Mouse (Mus musculus) midbrain, embryonic 12.5 days (tissue): ENCODE measurements around the gene Foxl1. TPM values are rescaled to one million over a fixed set of nuclear protein-coding genes. Genes with fewer than 3 reads are reported as not detected.
A peak's percentile ranks its signal among the peaks of the same experiment; 100 is the strongest.

ENCODE experiments used
- ATAC-seq: fragments of 200-750 bp; cut with Nextera tagmentation; 2 replicates; pipeline ENCODE4 v1.8.0; 2017; ENCODE audit warnings: low read depth, moderate TSS enrichment, moderate library complexity; ENCODE audit not compliant: low FRiP score
- H3K27ac ChIP-seq: fragments of 300-500 bp; sonication (generic); replicated peaks from 2 replicates; pipeline ENCODE4 v1.5.1; 2016; ENCODE audit warnings: mild to moderate bottlenecking
- H3K27me3 ChIP-seq: fragments of 300-500 bp; sonication (generic); 2 replicates; pipeline ENCODE4 v1.6.1; 2016; ENCODE audit warnings: mild to moderate bottlenecking
- H3K36me3 ChIP-seq: fragments of 300-500 bp; sonication (generic); 2 replicates; pipeline ENCODE4 v1.6.1; 2016
- H3K4me1 ChIP-seq: fragments of 300-500 bp; sonication (generic); 2 replicates; pipeline ENCODE4 v1.6.1; 2016
- H3K4me2 ChIP-seq: fragments of 300-500 bp; sonication (generic); replicated peaks from 2 replicates; pipeline ENCODE4 v1.6.1; 2016; ENCODE audit warnings: mild to moderate bottlenecking, moderate library complexity
- H3K4me3 ChIP-seq: fragments of 300-500 bp; sonication (generic); 2 replicates; pipeline ENCODE4 v1.5.1; 2016; ENCODE audit warnings: mild to moderate bottlenecking
- H3K9ac ChIP-seq: fragments of 300-500 bp; sonication (generic); replicated peaks from 2 replicates; pipeline ENCODE4 v1.6.1; 2016; ENCODE audit warnings: mild to moderate bottlenecking, moderate library complexity
- H3K9me3 ChIP-seq: fragments of 300-500 bp; sonication (generic); 2 replicates; pipeline ENCODE4 v1.6.1; 2016; ENCODE audit warnings: mild to moderate bottlenecking
- WGBS: fragments of 180-500 bp; shearing (Covaris S2); methylation state at CpG from one replicate; pipeline ENCODE4 v1.1.7; 2016; 5-methylcytosine and 5-hydroxymethylcytosine counted together
- polyA plus RNA-seq: library from polyadenylated mRNA; unstranded; fragments of >200 nt; fragmentation: Nextera tagmentation; extraction: Ambion mirVana; gene quantifications from 2 replicates; pipeline ENCODE4 v1.2.1, GENCODE M21; 2016

Foxl1 gene
- 0.46 and 1.3 TPM in 2 replicates for polyA plus RNA-seq

DNA sequence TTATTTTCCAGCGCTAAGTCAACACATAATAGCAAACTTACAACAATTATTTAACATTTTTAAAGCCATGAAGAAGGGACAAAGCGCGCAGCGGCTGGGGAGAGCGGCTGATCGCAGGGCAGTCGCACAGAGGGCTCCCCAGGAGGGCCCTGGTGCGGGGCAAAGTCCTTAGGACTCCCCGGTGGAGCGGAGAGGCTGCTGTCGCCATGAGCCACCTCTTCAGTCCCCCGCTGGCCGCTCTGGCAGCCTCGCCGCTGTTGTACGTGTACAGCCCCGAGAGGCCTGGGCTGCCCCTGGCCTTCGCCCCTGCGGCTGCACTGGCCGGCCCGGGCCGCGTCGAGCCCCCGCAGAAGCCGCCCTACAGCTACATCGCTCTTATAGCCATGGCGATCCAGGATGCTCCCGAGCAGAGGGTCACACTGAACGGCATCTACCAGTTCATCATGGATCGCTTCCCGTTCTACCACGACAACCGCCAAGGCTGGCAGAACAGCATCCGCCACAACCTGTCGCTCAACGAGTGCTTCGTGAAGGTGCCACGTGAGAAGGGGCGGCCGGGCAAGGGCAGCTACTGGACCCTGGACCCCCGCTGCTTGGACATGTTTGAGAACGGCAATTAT lies at the start of gene Foxl1:
Gene Foxl1, plus strand, starts transcription at position 185 of the 620 bp plus-strand sequence.
- no peak within 1 kb of the TSS; the same call in 1 of the 2 replicates for H3K9ac ChIP-seq
- no peak for ATAC-seq
- under 1% methylated on average over 43 of the region's 43 CpGs for WGBS

DNA sequence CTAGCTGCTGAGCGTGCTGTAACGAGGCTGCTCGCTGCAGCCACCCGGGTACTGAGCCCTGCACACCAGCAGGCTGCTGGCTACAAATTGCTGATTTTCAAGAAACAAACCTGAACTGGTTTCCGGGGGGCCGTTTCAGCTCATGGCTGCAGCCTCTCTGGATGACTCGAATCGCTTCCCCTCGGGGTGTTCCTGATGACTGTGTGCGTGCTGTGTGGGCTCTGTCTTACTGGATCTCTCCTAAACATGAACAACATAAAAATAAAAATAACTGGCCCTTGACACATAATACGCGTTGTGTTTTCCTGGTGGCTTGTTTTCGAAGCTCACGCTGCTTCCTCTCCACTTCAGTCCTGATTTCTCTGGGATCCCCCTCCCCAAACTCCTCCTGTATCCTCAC lies 49.0 kb upstream of the Foxl1 start:
- Histone ChIP-seq H3K36me3 (no peaks in the 10 kb centered on the region), H3K9me3 (no peaks in the 10 kb centered on the region), H3K27me3 (peaks cover 100% of the 10 kb centered on the region), H3K4me3 (no peak overlapping the region), H3K27ac (no peak overlapping the region), H3K4me1 (peaks cover 14% of the 10 kb centered on the region), H3K4me2 (no peak overlapping the region), H3K9ac (no peak overlapping the region)
- 0% methylated on average over 14 of the region's 14 CpGs for WGBS
- no peak for ATAC-seq

More for the DNA sequence above, at the start of gene Foxl1:
- no peaks in the 10 kb centered on the region for H3K36me3 ChIP-seq
- no peak within 1 kb of the TSS for H3K27ac ChIP-seq
- H3K4me1 ChIP-seq, result peaks cover 24% of the 10 kb centered on the region
- H3K4me2 ChIP-seq, result peak within 1 kb of the TSS; percentile 28
- peak within 1 kb of the TSS; percentile 24 for H3K4me3 ChIP-seq
- H3K9me3 ChIP-seq, result no peaks in the 10 kb centered on the region
- H3K27me3 ChIP-seq, result peaks cover 99% of the 10 kb centered on the region

- Histone ChIP-seq H3K27ac (no peak overlapping the region), H3K36me3 (no peaks in the 10 kb centered on the region), H3K9ac (no peak overlapping the region), H3K27me3 (peaks cover 100% of the 10 kb centered on the region), H3K9me3 (no peaks in the 10 kb centered on the region), H3K4me3 (no peak overlapping the region), H3K4me1 (peaks cover 19% of the 10 kb centered on the region), H3K4me2 (no peak overlapping the region)
- WGBS, result 1% methylated on average over 7 of the region's 7 CpGs
- ATAC-seq, result no peak
Observed at GRCm38 (mm10) chr8:121079201-121079600, 48.5 kb upstream of the Foxl1 start.

GRCm38 (mm10) chr8:121079944-121080343 lies 47.8 kb upstream of the Foxl1 start:
- no peak overlapping the region for H3K4me3 ChIP-seq
- H3K4me1 ChIP-seq, result peaks cover 26% of the 10 kb centered on the region
- H3K36me3 ChIP-seq, result no peaks in the 10 kb centered on the region
- no peak overlapping the region for H3K27ac ChIP-seq
- 2% methylated on average over 12 of the region's 12 CpGs for WGBS
- H3K9me3 ChIP-seq, result no peaks in the 10 kb centered on the region
- no peak overlapping the region for H3K4me2 ChIP-seq
- ATAC-seq, result no peak
- H3K9ac ChIP-seq, result no peak overlapping the region
- H3K27me3 ChIP-seq, result peaks cover 100% of the 10 kb centered on the region

DNA sequence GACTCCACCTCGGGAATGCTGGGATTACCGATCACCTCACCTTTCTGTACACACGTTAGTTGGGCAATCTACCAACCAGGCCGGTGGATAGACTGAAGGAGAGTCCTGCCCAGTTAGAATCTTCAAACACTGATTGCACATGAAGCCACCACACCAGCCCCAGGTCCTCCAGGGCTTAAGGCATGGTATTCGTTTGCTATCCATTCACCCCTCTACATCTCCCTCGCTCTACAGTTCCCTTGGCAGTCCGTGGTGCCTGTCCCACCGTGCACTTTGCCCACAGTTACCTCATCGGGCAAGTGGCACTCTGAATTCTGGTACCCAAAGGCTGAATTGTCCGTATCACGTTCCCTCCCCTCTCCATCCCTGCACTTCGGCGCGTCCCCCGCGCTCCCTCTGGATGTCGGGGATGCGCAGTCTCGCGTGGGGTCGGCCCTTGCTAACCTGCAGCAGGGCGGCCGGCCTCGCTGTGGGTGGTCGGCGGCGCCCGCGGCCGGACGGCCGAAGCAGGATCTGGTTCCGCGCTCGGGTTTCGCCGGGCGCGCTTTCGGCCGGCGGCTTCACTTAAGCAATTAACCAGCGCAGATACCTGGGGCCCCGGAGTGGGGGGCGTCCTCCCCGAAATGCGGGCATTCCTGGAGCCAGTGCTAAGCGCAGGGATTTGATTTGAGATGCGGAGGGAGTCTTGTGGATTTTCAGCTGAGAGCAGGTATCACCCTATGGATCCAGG lies 47.2 kb upstream of the Foxl1 start:
- Histone ChIP-seq H3K36me3 (no peaks in the 10 kb centered on the region), H3K4me1 (peaks cover 28% of the 10 kb centered on the region), H3K27ac (no peak overlapping the region), H3K4me2 (no peak overlapping the region), H3K9ac (no peak overlapping the region), H3K27me3 (peaks cover 100% of the 10 kb centered on the region), H3K9me3 (no peaks in the 10 kb centered on the region), H3K4me3 (0 out of 2 replicates have a peak overlapping the region, but pooled peaks have one; percentile 3)
- no peak for ATAC-seq
- WGBS, result under 1% methylated on average over 49 of the region's 49 CpGs

GRCm38 (mm10) chr8:121081398-121081797 lies 46.3 kb upstream of the Foxl1 start:
- no peaks in the 10 kb centered on the region for H3K9me3 ChIP-seq
- H3K4me2 ChIP-seq, result no peak overlapping the region
- no peak for ATAC-seq
- peaks cover 100% of the 10 kb centered on the region for H3K27me3 ChIP-seq
- H3K9ac ChIP-seq, result no peak overlapping the region
- peaks cover 28% of the 10 kb centered on the region for H3K4me1 ChIP-seq
- H3K4me3 ChIP-seq, result no peak overlapping the region
- WGBS, result 0% methylated on average over 7 of the region's 7 CpGs
- no peak overlapping the region for H3K27ac ChIP-seq
- H3K36me3 ChIP-seq, result no peaks in the 10 kb centered on the region

- under 1% methylated on average over 52 of the region's 57 CpGs for WGBS
- Histone ChIP-seq H3K4me1 (peaks cover 28% of the 10 kb centered on the region), H3K36me3 (no peaks in the 10 kb centered on the region), H3K27ac (no peak overlapping the region), H3K27me3 (peaks cover 100% of the 10 kb centered on the region), H3K4me3 (peak overlapping the region; percentile 46), H3K9me3 (no peaks in the 10 kb centered on the region), H3K9ac (no peak overlapping the region), H3K4me2 (peak overlapping the region; percentile 69)
- no peak for ATAC-seq
Observed at GRCm38 (mm10) chr8:121082218-121083092, 45.3 kb upstream of the Foxl1 start.

DNA sequence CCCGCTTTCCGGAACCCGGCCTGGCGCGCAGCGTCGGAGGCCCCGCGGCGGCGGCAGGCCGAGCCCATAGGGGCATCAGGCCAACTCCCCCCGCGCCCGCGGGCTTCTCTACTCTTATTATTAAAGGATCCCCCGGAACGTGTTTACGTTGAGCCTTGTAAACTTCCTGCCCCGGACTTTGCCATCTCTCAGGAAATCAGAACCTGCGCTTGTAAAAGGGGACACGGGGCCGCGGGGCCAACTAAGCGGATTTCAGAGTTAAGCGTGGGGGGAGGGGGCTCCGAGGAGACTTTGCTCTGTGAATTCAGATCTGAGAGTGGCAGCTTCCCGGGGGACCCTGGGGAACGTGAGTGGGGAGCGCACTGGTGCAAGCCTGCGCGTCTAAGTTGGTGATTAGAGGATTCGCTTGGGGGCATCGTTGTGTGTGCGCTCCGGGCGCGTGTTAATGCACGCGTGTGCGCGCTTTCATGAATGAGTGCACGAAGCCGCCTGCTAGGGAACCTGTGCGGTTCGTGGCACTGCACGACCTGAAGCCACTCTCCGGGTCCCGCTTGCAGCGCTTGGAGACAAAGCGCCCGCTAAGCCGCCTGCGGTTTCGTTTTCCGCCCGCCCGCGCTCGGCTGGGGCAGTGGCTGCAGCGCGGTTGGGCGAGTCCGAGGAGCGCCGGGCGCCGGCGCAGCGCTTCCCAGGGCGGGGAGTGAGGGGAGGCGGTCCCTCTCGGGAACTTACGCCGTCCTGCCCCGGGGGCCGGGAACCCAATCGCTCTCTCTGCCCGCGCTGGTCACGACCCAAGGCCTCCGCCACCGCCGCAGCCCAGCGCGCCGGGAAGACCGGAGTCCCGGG lies 44.4 kb upstream of the Foxl1 start:
- H3K9ac ChIP-seq, result no peak overlapping the region; the same call in 1 of the 2 replicates
- ATAC-seq, result no peak
- WGBS, result under 1% methylated on average over 88 of the region's 89 CpGs
- no peaks in the 10 kb centered on the region for H3K36me3 ChIP-seq
- peak overlapping the region; percentile 46 for H3K4me3 ChIP-seq
- no peaks in the 10 kb centered on the region for H3K9me3 ChIP-seq
- H3K27ac ChIP-seq, result no peak overlapping the region
- H3K4me1 ChIP-seq, result peaks cover 28% of the 10 kb centered on the region
- H3K27me3 ChIP-seq, result peaks cover 99% of the 10 kb centered on the region
- H3K4me2 ChIP-seq, result peak overlapping the region; percentile 69

DNA sequence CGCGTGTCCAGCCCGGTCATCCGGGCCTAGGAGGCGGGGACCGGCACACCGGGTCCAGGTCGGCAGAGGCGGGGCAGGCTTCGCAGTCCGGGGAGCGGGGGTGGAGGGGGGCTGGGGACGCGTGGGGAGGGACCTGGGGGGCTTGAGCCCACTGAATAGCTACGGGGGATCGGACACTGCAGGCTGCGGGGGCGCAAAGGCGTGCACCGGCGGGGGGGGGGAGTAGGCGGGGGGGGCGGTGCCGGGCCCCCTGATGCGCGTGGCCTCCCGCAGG lies 43.9 kb upstream of the Foxl1 start:
- H3K9me3 ChIP-seq, result no peaks in the 10 kb centered on the region
- no peaks in the 10 kb centered on the region for H3K36me3 ChIP-seq
- H3K4me3 ChIP-seq, result peak overlapping the region; percentile 46
- H3K4me2 ChIP-seq, result peak overlapping the region; percentile 69
- no peak overlapping the region for H3K27ac ChIP-seq
- H3K27me3 ChIP-seq, result peaks cover 99% of the 10 kb centered on the region
- WGBS, result 0% methylated on average over 9 of the region's 27 CpGs
- H3K4me1 ChIP-seq, result peaks cover 28% of the 10 kb centered on the region
- ATAC-seq, result no peak
- no peak overlapping the region; the same call in 1 of the 2 replicates for H3K9ac ChIP-seq

- H3K36me3 ChIP-seq, result no peaks in the 10 kb centered on the region
- peak within 1 kb of the TSS; percentile 46 for H3K4me3 ChIP-seq
- WGBS, result under 1% methylated on average over 52 of the region's 83 CpGs
- no peak for ATAC-seq
- H3K4me2 ChIP-seq, result peak within 1 kb of the TSS; percentile 69
- peaks cover 28% of the 10 kb centered on the region for H3K4me1 ChIP-seq
- H3K27ac ChIP-seq, result no peak within 1 kb of the TSS
- H3K9ac ChIP-seq, result no peak within 1 kb of the TSS; the same call in 1 of the 2 replicates
- H3K27me3 ChIP-seq, result peaks cover 99% of the 10 kb centered on the region
- H3K9me3 ChIP-seq, result no peaks in the 10 kb centered on the region
Observed at GRCm38 (mm10) chr8:121084210-121084951, 43.4 kb upstream of the Foxl1 start, which contains the start of gene Foxf1. Gene Foxf1, plus strand, starts transcription at chr8:121084386.

DNA sequence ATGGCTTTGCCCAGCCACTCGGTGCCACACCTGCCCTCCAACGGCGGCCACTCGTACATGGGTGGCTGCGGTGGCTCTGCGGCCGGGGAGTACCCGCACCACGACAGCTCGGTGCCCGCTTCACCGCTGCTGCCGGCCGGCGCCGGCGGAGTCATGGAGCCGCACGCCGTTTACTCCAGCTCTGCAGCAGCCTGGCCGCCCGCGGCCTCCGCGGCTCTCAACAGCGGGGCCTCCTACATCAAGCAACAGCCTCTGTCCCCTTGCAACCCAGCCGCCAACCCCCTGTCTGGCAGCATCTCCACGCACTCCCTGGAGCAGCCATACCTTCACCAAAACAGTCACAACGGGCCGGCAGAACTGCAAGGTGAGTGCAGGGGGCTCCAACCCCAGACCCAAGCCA lies 42.7 kb upstream of the Foxl1 start:
- no peak for ATAC-seq
- peaks cover 99% of the 10 kb centered on the region for H3K27me3 ChIP-seq
- H3K9me3 ChIP-seq, result no peaks in the 10 kb centered on the region
- H3K4me2 ChIP-seq, result peak overlapping the region; percentile 69
- H3K9ac ChIP-seq, result no peak overlapping the region
- H3K4me3 ChIP-seq, result peak overlapping the region; percentile 46
- no peaks in the 10 kb centered on the region for H3K36me3 ChIP-seq
- peaks cover 28% of the 10 kb centered on the region for H3K4me1 ChIP-seq
- 2% methylated on average over 27 of the region's 30 CpGs for WGBS
- H3K27ac ChIP-seq, result no peak overlapping the region
